Mouse (Mus musculus): ENCODE data around the gene Poc1b.

DNA sequence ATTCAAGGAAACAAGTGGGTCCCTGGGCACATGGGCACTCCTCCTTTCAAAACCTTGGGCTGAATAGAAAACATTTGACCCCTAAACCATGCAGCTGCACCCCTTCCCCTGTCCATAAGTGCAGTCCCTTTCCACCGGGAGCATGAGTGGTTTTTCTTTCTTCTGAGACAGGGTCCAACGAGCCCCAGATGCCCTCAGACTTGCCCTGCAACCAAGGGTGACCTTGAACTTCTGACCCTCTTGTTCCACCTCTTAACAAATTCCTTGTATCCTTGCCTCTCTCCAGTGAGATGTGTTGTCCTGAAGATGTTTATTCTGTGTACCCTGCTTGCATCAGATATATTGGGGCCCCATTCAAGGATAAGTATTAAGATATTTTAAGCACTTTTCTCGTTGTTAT is 6.7 kb downstream of the Poc1b start:
- no peak for TF ChIP-seq EP300 (optimal IDR thresholded peaks at IDR 0.05)
- no peak for TF ChIP-seq CTCF (IDR thresholded peaks at IDR 0.05; ENCODE audit: low read depth)
